Mouse (Mus musculus): Measurements from ENCODE around the gene Olfr150. TPM values are rescaled to one million over a fixed set of nuclear protein-coding genes. Genes with fewer than 3 reads are reported as not detected.

The Olfr150 gene
- not detected for polyA plus RNA-seq (2014; fragmentation: Illumina TruSeq; extraction: RNeasy Lipid Tissue Mini Kit (QIAGEN cat#74804); ENCODE audit: low read depth, low replicate concordance)

DNA sequence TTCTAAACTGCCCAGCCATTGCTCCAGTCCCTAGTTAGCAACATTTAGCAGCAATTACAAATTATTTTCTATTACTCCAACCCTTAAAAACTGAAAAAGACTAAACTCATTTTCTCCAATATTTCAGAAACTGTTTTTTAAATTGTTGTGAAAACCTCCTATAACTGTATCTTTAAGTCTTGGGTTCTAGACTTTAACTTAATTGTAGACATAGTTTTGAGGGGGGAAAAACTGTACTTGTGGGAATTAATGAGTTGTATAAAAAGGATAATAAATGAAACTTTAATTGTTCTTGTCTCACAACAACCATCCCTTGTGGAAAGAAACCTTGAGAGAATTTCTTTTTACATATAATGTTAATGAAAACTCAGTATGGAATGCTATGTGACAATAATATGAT is at the start of gene Olfr150:
Gene Olfr150, plus strand, starts transcription at position 301 of the 400 bp plus-strand sequence.

DNA sequence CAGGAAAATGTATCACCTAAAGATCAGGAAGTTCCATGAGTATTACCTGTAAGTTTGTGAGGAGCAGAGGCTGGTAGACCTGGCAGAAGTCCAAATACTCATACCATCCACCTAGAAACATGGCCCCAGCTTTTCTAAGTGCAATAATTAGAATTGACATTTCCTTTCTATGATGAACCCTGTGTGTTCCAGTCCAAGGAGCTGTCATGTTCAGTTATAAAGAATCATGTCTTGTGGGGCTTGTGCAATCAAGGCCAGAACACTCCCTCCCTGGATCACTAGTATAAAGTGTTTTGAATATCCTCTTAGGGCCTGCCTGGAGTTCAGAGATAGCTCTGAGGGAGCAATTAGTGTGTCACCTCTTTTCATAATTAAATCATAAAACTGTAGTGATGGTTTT is 23.8 kb upstream of the Olfr150 start, which contains the start of gene Olfr149:
Gene Olfr149, minus strand, starts transcription at position 101 of the 400 bp plus-strand sequence.

DNA sequence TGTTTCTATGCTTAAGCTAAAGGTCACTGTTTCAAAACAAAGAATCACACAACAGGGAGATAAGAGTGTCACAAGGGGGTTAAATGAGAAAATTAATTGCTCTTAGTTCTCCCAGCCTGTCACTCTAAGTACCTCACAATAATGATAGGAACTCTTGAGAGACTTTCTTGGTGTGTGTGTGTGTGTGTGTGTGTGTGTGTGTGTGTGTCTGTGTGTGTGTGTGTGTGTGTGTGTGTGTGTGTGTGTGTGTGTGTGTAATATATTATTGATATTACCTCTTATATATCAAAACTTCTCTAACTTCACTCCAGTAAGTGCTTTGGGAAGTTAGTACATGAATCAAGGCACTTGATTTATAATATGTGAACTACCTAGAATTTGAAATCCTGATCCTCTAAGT is 19.7 kb upstream of the Olfr150 start, which contains the start of gene Olfr965:
Gene Olfr965, plus strand, starts transcription at position 301 of the 400 bp plus-strand sequence.

DNA sequence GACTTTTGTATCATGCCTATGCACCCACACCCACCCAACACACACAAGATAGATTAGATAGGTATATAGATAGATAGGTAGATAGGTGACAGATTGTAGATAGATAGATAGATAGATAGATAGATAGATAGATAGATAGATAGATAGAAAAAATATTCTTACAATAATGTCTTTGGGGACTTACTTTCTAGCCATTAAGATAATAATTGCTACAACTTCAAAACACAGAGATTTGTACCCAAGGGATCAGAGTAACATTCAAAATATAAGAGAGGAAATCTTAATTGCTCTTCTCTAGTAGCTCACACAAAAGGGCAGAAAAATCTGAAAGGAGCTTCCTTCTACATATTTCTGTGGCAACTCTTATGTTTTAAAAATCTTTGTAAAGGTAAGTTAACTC is 15.2 kb downstream of the Olfr150 start, which contains the start of gene Olfr967:
Gene Olfr967, plus strand, starts transcription at position 301 of the 400 bp plus-strand sequence.

DNA sequence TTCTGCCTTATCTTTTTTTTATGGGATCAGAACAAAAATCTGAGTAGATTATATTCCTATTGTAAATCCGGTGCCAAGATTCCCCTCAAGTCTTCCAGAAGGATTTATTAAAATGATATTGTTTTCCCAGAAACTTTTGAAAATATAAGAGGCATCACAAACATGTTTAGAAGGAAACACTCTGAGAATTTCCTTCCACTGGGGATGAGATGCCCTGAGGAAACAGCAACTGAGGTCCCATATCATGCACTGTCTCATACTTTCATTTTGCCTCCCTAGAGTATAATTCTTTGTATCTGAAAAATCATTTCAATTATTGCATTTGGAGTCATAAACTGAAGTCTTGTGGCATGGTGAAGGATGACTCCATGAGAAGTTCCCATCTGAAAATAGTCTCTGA is 52.4 kb downstream of the Olfr150 start, which contains the start of gene Olfr968:
Gene Olfr968, minus strand, starts transcription at position 101 of the 400 bp plus-strand sequence.

Other genes starting within 250 kb of the Olfr150 start
- not detected for gene Olfr44, start 237.0 kb upstream of the Olfr150 start, polyA plus RNA-seq (2014; fragmentation: Illumina TruSeq; extraction: RNeasy Lipid Tissue Mini Kit (QIAGEN cat#74804); ENCODE audit: low read depth, low replicate concordance)
- gene Olfr957, start 215.2 kb upstream of the Olfr150 start, polyA plus RNA-seq (2014; fragmentation: Illumina TruSeq; extraction: RNeasy Lipid Tissue Mini Kit (QIAGEN cat#74804); ENCODE audit: low read depth, low replicate concordance) = not detected
- not detected for gene Olfr958, start 176.9 kb upstream of the Olfr150 start, polyA plus RNA-seq (2014; fragmentation: Illumina TruSeq; extraction: RNeasy Lipid Tissue Mini Kit (QIAGEN cat#74804); ENCODE audit: low read depth, low replicate concordance)
- not detected for gene Olfr959, start 155.4 kb upstream of the Olfr150 start, polyA plus RNA-seq (2014; fragmentation: Illumina TruSeq; extraction: RNeasy Lipid Tissue Mini Kit (QIAGEN cat#74804); ENCODE audit: low read depth, low replicate concordance)
- gene AW551984, start 126.6 kb upstream of the Olfr150 start, polyA plus RNA-seq (2014; fragmentation: Illumina TruSeq; extraction: RNeasy Lipid Tissue Mini Kit (QIAGEN cat#74804); ENCODE audit: low read depth, low replicate concordance) = 0.19 TPM
- gene Olfr148, start 120.3 kb upstream of the Olfr150 start, polyA plus RNA-seq (2014; fragmentation: Illumina TruSeq; extraction: RNeasy Lipid Tissue Mini Kit (QIAGEN cat#74804); ENCODE audit: low read depth, low replicate concordance) = not detected
- gene Olfr960, start 109.6 kb upstream of the Olfr150 start, polyA plus RNA-seq (2014; fragmentation: Illumina TruSeq; extraction: RNeasy Lipid Tissue Mini Kit (QIAGEN cat#74804); ENCODE audit: low read depth, low replicate concordance) = not detected
- gene Olfr961, start 85.9 kb upstream of the Olfr150 start, polyA plus RNA-seq (2014; fragmentation: Illumina TruSeq; extraction: RNeasy Lipid Tissue Mini Kit (QIAGEN cat#74804); ENCODE audit: low read depth, low replicate concordance) = not detected
- gene Olfr963, start 63.8 kb upstream of the Olfr150 start, polyA plus RNA-seq (2014; fragmentation: Illumina TruSeq; extraction: RNeasy Lipid Tissue Mini Kit (QIAGEN cat#74804); ENCODE audit: low read depth, low replicate concordance) = not detected
- not detected for gene Olfr149, start 23.9 kb upstream of the Olfr150 start, polyA plus RNA-seq (2014; fragmentation: Illumina TruSeq; extraction: RNeasy Lipid Tissue Mini Kit (QIAGEN cat#74804); ENCODE audit: low read depth, low replicate concordance)
- not detected for gene Olfr965, start 19.6 kb upstream of the Olfr150 start, polyA plus RNA-seq (2014; fragmentation: Illumina TruSeq; extraction: RNeasy Lipid Tissue Mini Kit (QIAGEN cat#74804); ENCODE audit: low read depth, low replicate concordance)
- gene Olfr967, start 15.3 kb downstream of the Olfr150 start, polyA plus RNA-seq (2014; fragmentation: Illumina TruSeq; extraction: RNeasy Lipid Tissue Mini Kit (QIAGEN cat#74804); ENCODE audit: low read depth, low replicate concordance) = not detected
- gene Olfr968, start 52.3 kb downstream of the Olfr150 start, polyA plus RNA-seq (2014; fragmentation: Illumina TruSeq; extraction: RNeasy Lipid Tissue Mini Kit (QIAGEN cat#74804); ENCODE audit: low read depth, low replicate concordance) = not detected
- gene Olfr969, start 60.0 kb downstream of the Olfr150 start, polyA plus RNA-seq (2014; fragmentation: Illumina TruSeq; extraction: RNeasy Lipid Tissue Mini Kit (QIAGEN cat#74804); ENCODE audit: low read depth, low replicate concordance) = not detected
- gene Olfr970, start 77.9 kb downstream of the Olfr150 start, polyA plus RNA-seq (2014; fragmentation: Illumina TruSeq; extraction: RNeasy Lipid Tissue Mini Kit (QIAGEN cat#74804); ENCODE audit: low read depth, low replicate concordance) = not detected
- not detected for gene Olfr971, start 105.9 kb downstream of the Olfr150 start, polyA plus RNA-seq (2014; fragmentation: Illumina TruSeq; extraction: RNeasy Lipid Tissue Mini Kit (QIAGEN cat#74804); ENCODE audit: low read depth, low replicate concordance)
- not detected for gene Olfr972, start 135.4 kb downstream of the Olfr150 start, polyA plus RNA-seq (2014; fragmentation: Illumina TruSeq; extraction: RNeasy Lipid Tissue Mini Kit (QIAGEN cat#74804); ENCODE audit: low read depth, low replicate concordance)
- not detected for gene Olfr229, start 176.4 kb downstream of the Olfr150 start, polyA plus RNA-seq (2014; fragmentation: Illumina TruSeq; extraction: RNeasy Lipid Tissue Mini Kit (QIAGEN cat#74804); ENCODE audit: low read depth, low replicate concordance)
- not detected for gene Olfr974, start 206.5 kb downstream of the Olfr150 start, polyA plus RNA-seq (2014; fragmentation: Illumina TruSeq; extraction: RNeasy Lipid Tissue Mini Kit (QIAGEN cat#74804); ENCODE audit: low read depth, low replicate concordance)
- gene Olfr975, start 221.1 kb downstream of the Olfr150 start, polyA plus RNA-seq (2014; fragmentation: Illumina TruSeq; extraction: RNeasy Lipid Tissue Mini Kit (QIAGEN cat#74804); ENCODE audit: low read depth, low replicate concordance) = not detected
- gene Olfr976, start 230.2 kb downstream of the Olfr150 start, polyA plus RNA-seq (2014; fragmentation: Illumina TruSeq; extraction: RNeasy Lipid Tissue Mini Kit (QIAGEN cat#74804); ENCODE audit: low read depth, low replicate concordance) = not detected